Mouse (Mus musculus) forebrain, embryonic 16.5 days (tissue): ENCODE data around the gene Taok2. TPM values are rescaled to one million over a fixed set of nuclear protein-coding genes. Genes with fewer than 3 reads are reported as not detected.

Experiments used
- ATAC-seq: fragments of 200-750 bp; cut with Nextera tagmentation; 2 replicates; pipeline ENCODE4 v1.8.0; 2017; ENCODE audit warnings: mild to moderate bottlenecking, moderate library complexity
- H3K27ac ChIP-seq: fragments of 300-500 bp; sonication (generic); 2 replicates; pipeline ENCODE4 v1.5.1; 2014; ENCODE audit warnings: low read length, control low read depth
- H3K27me3 ChIP-seq: fragments of 300-500 bp; sonication (generic); replicated peaks from 2 replicates; pipeline ENCODE4 v1.6.1; 2014; ENCODE audit warnings: low read length; ENCODE audit not compliant: control insufficient read depth, insufficient read depth
- H3K36me3 ChIP-seq: fragments of 300-500 bp; sonication (generic); 2 replicates; pipeline ENCODE4 v1.6.1; 2014; ENCODE audit not compliant: control insufficient read depth, insufficient read depth
- H3K4me1 ChIP-seq: fragments of 300-500 bp; sonication (generic); replicated peaks from 2 replicates; pipeline ENCODE4 v1.6.1; 2014; ENCODE audit warnings: low read length; ENCODE audit not compliant: control insufficient read depth, insufficient read depth
- H3K4me2 ChIP-seq: fragments of 300-500 bp; sonication (generic); 2 replicates; pipeline ENCODE4 v1.6.1; 2014; ENCODE audit warnings: mild to moderate bottlenecking, low read length, control low read depth
- H3K4me3 ChIP-seq: fragments of 300-500 bp; sonication (generic); replicated peaks from 2 replicates; pipeline ENCODE4 v1.5.1; 2014; ENCODE audit warnings: mild to moderate bottlenecking, low read length, control low read depth
- H3K9ac ChIP-seq: fragments of 300-500 bp; sonication (generic); replicated peaks from 2 replicates; pipeline ENCODE4 v1.6.1; 2014; ENCODE audit warnings: low read depth, low read length, control low read depth
- H3K9me3 ChIP-seq: fragments of 300-500 bp; sonication (generic); 2 replicates; pipeline ENCODE4 v1.6.1; 2016; ENCODE audit warnings: low read length; ENCODE audit not compliant: control insufficient read depth
- WGBS: fragments of 180-500 bp; shearing (Covaris S2); extraction: QIAGEN DNeasy Blood & Tissue Kit; methylation state at CpG from one replicate; pipeline ENCODE4 v1.1.7; 2014; 5-methylcytosine and 5-hydroxymethylcytosine counted together
- polyA plus RNA-seq: library from polyadenylated mRNA; unstranded; fragments of >200 nt; fragmentation: Nextera tagmentation; extraction: Ambion mirVana; gene quantifications from 2 replicates; pipeline ENCODE4 v1.2.1, GENCODE M21; 2015

Gene Taok2
- polyA plus RNA-seq: 55.3 and 65.6 TPM in 2 replicates

DNA sequence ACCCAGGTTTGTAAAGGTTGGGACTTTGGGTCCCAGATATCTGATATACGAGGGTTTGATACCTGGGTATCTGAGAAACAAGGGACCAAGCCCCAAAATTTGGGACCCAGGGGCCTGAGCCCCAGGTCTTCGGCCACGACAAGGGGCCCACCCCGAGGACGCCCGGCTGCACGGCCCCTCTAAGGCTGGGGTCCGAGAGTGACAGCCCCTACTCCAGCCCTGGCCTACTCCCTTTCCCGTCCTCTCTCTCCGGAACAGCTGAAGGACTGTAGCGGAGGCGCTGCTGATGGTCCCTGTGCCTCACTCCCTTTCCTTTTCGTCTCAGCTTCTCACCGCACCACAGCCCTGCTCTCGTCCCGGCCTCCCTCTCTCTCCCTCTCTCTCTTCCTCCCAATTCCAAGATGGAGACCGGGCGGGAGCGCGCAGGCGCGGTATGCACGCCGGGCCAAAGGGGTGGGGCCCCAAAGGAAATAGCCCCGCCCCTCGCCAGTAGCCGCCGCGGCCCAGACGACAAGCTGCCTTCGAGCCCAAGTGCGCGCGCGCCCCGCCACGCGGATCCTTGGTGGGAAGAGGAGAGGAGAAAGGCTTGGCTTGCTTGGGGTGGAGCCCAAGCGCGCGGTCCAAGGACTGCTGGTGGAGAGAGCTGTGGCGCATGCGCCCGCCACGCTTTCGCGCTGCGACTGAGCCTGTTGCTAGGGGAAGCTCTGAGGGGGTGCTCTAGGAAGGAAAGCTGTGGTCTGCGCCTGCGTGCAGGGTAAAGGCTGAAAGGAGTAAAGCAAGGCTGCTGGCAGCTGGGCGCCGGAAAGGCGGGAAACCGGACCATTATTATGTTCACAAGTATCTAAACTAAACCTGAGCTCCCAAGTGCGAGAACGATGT lies at the start of gene Taok2:
TSS of gene Taok2 (minus strand) at position 418 of the 879 bp plus-strand sequence.
- peak within 1 kb of the TSS; percentile 75 for H3K4me3 ChIP-seq
- no peaks in the 10 kb centered on the region for H3K27me3 ChIP-seq
- peaks cover 37% of the 10 kb centered on the region for H3K4me1 ChIP-seq
- under 1% methylated on average over 56 of the region's 56 CpGs for WGBS
- H3K9me3 ChIP-seq: no peaks in the 10 kb centered on the region
- H3K4me2 ChIP-seq: peak within 1 kb of the TSS; percentile 93
- peak within 1 kb of the TSS; percentile 89 for H3K9ac ChIP-seq
- H3K27ac ChIP-seq: peak within 1 kb of the TSS; percentile 95
- peak; percentile 98 for ATAC-seq
- H3K36me3 ChIP-seq: no peaks in the 10 kb centered on the region

GRCm38 (mm10) chr7:126932652-126933051 lies 48.1 kb upstream of the Taok2 start:
- Histone ChIP-seq H3K9me3 (no peaks in the 10 kb centered on the region), H3K4me3 (no peak overlapping the region), H3K27ac (no peak overlapping the region), H3K4me2 (no peak overlapping the region), H3K27me3 (no peaks in the 10 kb centered on the region), H3K4me1 (peaks cover 14% of the 10 kb centered on the region), H3K9ac (no peak overlapping the region), H3K36me3 (peaks cover 12% of the 10 kb centered on the region)
- ATAC-seq: no peak
- 89% methylated on average over 2 of the region's 2 CpGs for WGBS

DNA sequence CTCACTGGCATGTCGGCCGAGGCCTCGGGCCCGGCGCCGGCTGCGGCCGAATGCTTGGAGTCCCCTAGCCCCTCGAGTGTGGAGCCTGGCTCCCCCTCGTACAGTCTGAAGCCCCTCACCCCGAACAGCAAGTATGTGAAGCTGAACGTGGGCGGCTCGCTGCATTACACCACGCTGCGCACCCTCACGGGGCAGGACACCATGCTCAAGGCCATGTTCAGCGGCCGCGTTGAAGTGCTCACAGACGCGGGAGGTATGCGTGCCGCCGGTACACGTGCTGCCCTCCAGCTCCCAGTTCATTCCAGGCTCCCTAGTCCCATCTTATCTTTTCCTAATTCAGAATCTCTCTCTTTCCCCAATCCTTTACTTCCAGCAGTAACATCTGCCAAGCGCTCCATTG lies 44.5 kb upstream of the Taok2 start:
- 0% methylated on average over 24 of the region's 27 CpGs for WGBS
- Histone ChIP-seq H3K27me3 (no peaks in the 10 kb centered on the region), H3K4me1 (peaks cover 14% of the 10 kb centered on the region), H3K9me3 (no peaks in the 10 kb centered on the region), H3K4me3 (peak overlapping the region; percentile 80), H3K36me3 (no peaks in the 10 kb centered on the region; the same call in 1 of the 2 replicates), H3K9ac (peak overlapping the region; percentile 91), H3K27ac (peak overlapping the region; percentile 75), H3K4me2 (peak overlapping the region; percentile 89)
- ATAC-seq: peak; percentile 80

DNA sequence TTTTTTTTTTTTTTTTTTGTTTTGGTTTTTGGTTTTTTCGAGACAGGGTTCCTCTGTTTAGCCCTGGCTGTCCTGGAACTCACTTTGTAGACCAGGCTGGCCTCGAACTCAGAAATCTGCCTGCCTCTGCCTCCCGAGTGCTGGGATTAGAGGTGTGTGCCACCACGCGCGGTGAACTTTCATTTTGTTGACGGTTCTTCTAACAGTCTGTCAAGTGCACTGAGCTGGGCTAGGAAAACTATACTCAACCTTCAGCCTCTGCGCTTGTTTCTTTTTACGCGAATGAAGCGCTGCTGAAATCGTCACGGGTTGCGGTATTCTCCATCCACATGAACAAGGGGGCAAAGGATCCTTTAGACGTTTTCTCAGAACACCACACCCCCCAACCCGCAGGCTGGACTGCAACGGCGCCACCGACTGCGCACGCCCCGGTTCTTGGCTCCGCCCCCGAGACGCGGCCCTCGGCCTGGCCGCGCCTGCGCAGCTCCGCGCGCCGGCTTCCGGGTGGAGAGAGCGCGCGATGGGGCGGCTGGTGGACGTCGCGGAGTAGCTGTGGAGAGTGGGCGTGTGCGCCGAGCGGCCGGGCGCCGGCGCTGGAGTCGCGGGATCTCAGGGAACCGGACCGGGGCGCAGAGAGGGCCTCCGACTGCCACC lies 44.0 kb upstream of the Taok2 start, which contains the start of gene Kctd13:
TSS of gene Kctd13 (plus strand) at position 496 of the 654 bp plus-strand sequence.
- WGBS: 3% methylated on average over 56 of the region's 56 CpGs

GRCm38 (mm10) chr7:126926299-126926698 lies 41.8 kb upstream of the Taok2 start:
- Histone ChIP-seq H3K4me2 (no peak overlapping the region), H3K9ac (no peak overlapping the region), H3K36me3 (no peaks in the 10 kb centered on the region; the same call in 1 of the 2 replicates), H3K9me3 (no peaks in the 10 kb centered on the region), H3K4me3 (no peak overlapping the region), H3K4me1 (peaks cover 17% of the 10 kb centered on the region), H3K27ac (no peak overlapping the region), H3K27me3 (no peaks in the 10 kb centered on the region)
- WGBS: 70% methylated on average over 3 of the region's 3 CpGs
- ATAC-seq: no peak

More for the DNA sequence above, 44.0 kb upstream of the Taok2 start, which contains the start of gene Kctd13:
- peak within 1 kb of the TSS; percentile 89 for H3K4me2 ChIP-seq
- no peaks in the 10 kb centered on the region; the same call in 1 of the 2 replicates for H3K36me3 ChIP-seq
- H3K27ac ChIP-seq: peak within 1 kb of the TSS; percentile 75
- H3K9me3 ChIP-seq: no peaks in the 10 kb centered on the region
- peaks cover 14% of the 10 kb centered on the region for H3K4me1 ChIP-seq
- H3K9ac ChIP-seq: peak within 1 kb of the TSS; percentile 91
- no peaks in the 10 kb centered on the region for H3K27me3 ChIP-seq
- ATAC-seq: peak; percentile 98
- H3K4me3 ChIP-seq: peak within 1 kb of the TSS; percentile 80

DNA sequence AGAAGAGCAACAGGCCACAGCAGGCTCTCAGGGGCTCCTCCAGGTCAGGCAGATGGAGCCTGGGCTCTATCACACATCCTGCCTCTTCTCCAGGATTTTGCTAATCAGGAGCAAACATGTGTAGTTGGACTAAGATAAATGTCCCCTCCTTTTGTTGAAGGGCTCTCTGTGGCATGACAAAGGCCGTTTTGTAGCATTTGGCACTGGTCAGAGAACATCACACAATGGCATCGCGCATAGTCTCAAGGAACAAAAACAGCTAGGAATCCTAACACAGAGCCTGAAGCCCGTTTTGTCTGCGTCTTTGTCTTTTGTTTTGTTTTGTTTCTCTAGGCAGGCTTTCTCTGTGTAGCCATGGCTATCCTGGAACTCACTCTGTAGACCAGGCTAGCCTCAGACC lies 39.5 kb upstream of the Taok2 start:
- no peak for ATAC-seq
- H3K9ac ChIP-seq: no peak overlapping the region

GRCm38 (mm10) chr7:126922624-126923060 lies 38.1 kb upstream of the Taok2 start, which contains the start of gene Tmem219:
Gene Tmem219, minus strand, starts transcription at chr7:126922917.
- 0 out of 2 replicates have a peak within 1 kb of the TSS, but pooled peaks have one; percentile 10 for H3K27ac ChIP-seq
- no peak within 1 kb of the TSS for H3K9ac ChIP-seq
- no peak within 1 kb of the TSS for H3K4me3 ChIP-seq
- no peaks in the 10 kb centered on the region for H3K36me3 ChIP-seq
- peak; percentile 65 for ATAC-seq
- no peaks in the 10 kb centered on the region for H3K27me3 ChIP-seq
- WGBS: 9% methylated on average over 5 of the region's 5 CpGs
- H3K4me1 ChIP-seq: 0 out of 2 replicates have a peak, but pooled peaks cover 3% of the 10 kb centered on the region
- no peak within 1 kb of the TSS for H3K4me2 ChIP-seq
- no peaks in the 10 kb centered on the region for H3K9me3 ChIP-seq

More for the DNA sequence above, 39.5 kb upstream of the Taok2 start:
- Histone ChIP-seq H3K9me3 (no peaks in the 10 kb centered on the region), H3K4me1 (0 out of 2 replicates have a peak, but pooled peaks cover 3% of the 10 kb centered on the region), H3K27me3 (no peaks in the 10 kb centered on the region), H3K4me3 (no peak overlapping the region), H3K36me3 (no peaks in the 10 kb centered on the region), H3K27ac (no peak overlapping the region), H3K4me2 (no peak overlapping the region)
- WGBS: 60% methylated on average over 5 of the region's 5 CpGs

DNA sequence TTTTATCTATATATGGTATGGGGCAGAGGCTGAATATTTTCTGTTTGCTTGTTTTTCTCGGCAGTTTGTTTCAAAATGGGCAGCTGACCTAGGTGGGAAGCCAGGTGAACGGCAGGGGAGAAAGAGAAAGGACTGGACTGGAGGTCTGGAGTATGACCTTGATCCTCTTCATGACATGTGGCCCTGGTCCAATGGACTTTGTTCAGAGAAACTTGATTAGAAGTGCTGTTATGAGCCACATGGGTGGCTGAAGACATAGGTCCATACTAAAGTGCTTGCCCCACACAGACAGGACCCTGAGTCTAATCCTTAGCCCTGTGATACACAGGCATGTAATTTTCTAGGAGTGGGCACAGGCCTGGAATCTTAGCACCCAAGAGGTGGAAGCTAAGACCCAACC lies 37.1 kb upstream of the Taok2 start:
- H3K4me1 ChIP-seq: 0 out of 2 replicates have a peak, but pooled peaks cover 3% of the 10 kb centered on the region
- WGBS: 72% methylated on average over 2 of the region's 2 CpGs
- no peak overlapping the region for H3K4me2 ChIP-seq
- no peak overlapping the region for H3K27ac ChIP-seq
- no peaks in the 10 kb centered on the region for H3K27me3 ChIP-seq
- H3K9ac ChIP-seq: no peak overlapping the region
- no peaks in the 10 kb centered on the region for H3K36me3 ChIP-seq
- ATAC-seq: no peak
- H3K4me3 ChIP-seq: no peak overlapping the region
- H3K9me3 ChIP-seq: no peaks in the 10 kb centered on the region

- H3K4me1 ChIP-seq: 0 out of 2 replicates have a peak, but pooled peaks cover 3% of the 10 kb centered on the region
These were observed 35.5 kb upstream of the Taok2 start for GRCm38 (mm10) chr7:126919973-126920372.

More at GRCm38 (mm10) chr7:126919973-126920372, 35.5 kb upstream of the Taok2 start:
- Histone ChIP-seq H3K4me2 (no peak overlapping the region), H3K27ac (no peak overlapping the region), H3K27me3 (no peaks in the 10 kb centered on the region), H3K36me3 (no peaks in the 10 kb centered on the region), H3K9ac (no peak overlapping the region), H3K9me3 (no peaks in the 10 kb centered on the region), H3K4me3 (no peak overlapping the region)
- WGBS: 86% methylated on average over 4 of the region's 4 CpGs
- no peak for ATAC-seq
